Mouse (Mus musculus) hindbrain, embryonic 10.5 days (tissue): ENCODE data around the gene Nme7. TPM values are rescaled to one million over a fixed set of nuclear protein-coding genes. Genes with fewer than 3 reads are reported as not detected.

Source experiments
- DNase-seq: peaks from one replicate; pipeline ENCODE4 v3.0.0-alpha.2; 2017; ENCODE audit warnings: low spot score
- H3K27ac ChIP-seq: fragments of 300-500 bp; sonication (generic); 2 replicates; pipeline ENCODE4 v1.5.1; 2016; ENCODE audit warnings: mild to moderate bottlenecking, moderate library complexity
- H3K27me3 ChIP-seq: fragments of 300-500 bp; sonication (generic); 2 replicates; pipeline ENCODE4 v1.6.1; 2016; ENCODE audit warnings: mild to moderate bottlenecking; ENCODE audit not compliant: poor library complexity, insufficient read depth, severe bottlenecking
- H3K36me3 ChIP-seq: fragments of 300-500 bp; sonication (generic); 2 replicates; pipeline ENCODE4 v1.6.1; 2016; ENCODE audit warnings: mild to moderate bottlenecking, moderate library complexity
- H3K4me1 ChIP-seq: fragments of 300-500 bp; sonication (generic); replicated peaks from 2 replicates; pipeline ENCODE4 v1.6.1; 2016; ENCODE audit warnings: mild to moderate bottlenecking
- H3K4me3 ChIP-seq: fragments of 300-500 bp; sonication (generic); 2 replicates; pipeline ENCODE4 v1.5.1; 2016; ENCODE audit warnings: mild to moderate bottlenecking, moderate library complexity
- H3K9me3 ChIP-seq: fragments of 300-500 bp; sonication (generic); 2 replicates; pipeline ENCODE4 v1.6.1; 2016; ENCODE audit warnings: mild to moderate bottlenecking, moderate library complexity
- WGBS: fragments of 180-500 bp; shearing (Covaris S2); methylation state at CpG from one replicate; pipeline ENCODE4 v1.1.7; 2016; 5-methylcytosine and 5-hydroxymethylcytosine counted together
- polyA plus RNA-seq: library from polyadenylated mRNA; unstranded; fragments of >200 nt; fragmentation: Nextera tagmentation; extraction: Ambion mirVana; gene quantifications from 2 replicates; pipeline ENCODE4 v1.2.1, GENCODE M21; 2016

Gene Nme7
- polyA plus RNA-seq, 1 experiment from 2014 or later: 31.8 TPM

DNA sequence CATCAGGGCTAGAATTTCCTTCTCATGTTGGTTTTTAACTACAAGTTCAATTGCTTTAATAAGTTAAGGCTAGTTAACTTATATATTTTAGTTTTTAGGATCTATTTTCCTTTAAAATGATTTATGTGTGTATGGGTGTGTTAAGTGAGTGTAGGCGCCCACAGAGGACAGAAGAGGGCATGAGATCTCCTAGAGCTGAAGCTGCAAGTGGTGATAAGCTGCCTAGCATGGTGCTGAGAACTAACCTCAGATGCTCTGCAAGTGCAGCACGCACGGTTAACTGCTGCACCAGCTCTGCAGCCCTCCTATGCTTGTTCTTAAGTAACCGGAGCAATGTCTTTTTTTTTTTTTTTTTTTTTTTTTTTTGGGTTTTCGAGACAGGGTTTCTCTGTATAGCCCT lies 7.4 kb upstream of the Nme7 start:
- WGBS: 94% methylated on average over 4 of the region's 5 CpGs
- Histone ChIP-seq H3K4me1 (no peaks in the 10 kb centered on the region), H3K36me3 (peaks cover 91% of the 10 kb centered on the region)

GRCm38 (mm10) chr1:164301949-164302348 lies 2.0 kb upstream of the Nme7 start:
- whole genome bisulfite sequencing: 90% methylated on average over 4 of the region's 4 CpGs
- H3K9me3 ChIP-seq: no peaks in the 10 kb centered on the region
- DNase-seq: no peak
- no peaks in the 10 kb centered on the region for H3K27me3 ChIP-seq
- peaks cover 9% of the 10 kb centered on the region for H3K4me1 ChIP-seq
- H3K27ac ChIP-seq: no peak overlapping the region
- H3K4me3 ChIP-seq: no peak overlapping the region
- peaks cover 70% of the 10 kb centered on the region for H3K36me3 ChIP-seq

More for the DNA sequence above, 7.4 kb upstream of the Nme7 start:
- H3K4me3 ChIP-seq: no peak overlapping the region
- no peaks in the 10 kb centered on the region for H3K9me3 ChIP-seq
- no peak overlapping the region for H3K27ac ChIP-seq
- no peaks in the 10 kb centered on the region for H3K27me3 ChIP-seq
- DNase-seq: no peak

DNA sequence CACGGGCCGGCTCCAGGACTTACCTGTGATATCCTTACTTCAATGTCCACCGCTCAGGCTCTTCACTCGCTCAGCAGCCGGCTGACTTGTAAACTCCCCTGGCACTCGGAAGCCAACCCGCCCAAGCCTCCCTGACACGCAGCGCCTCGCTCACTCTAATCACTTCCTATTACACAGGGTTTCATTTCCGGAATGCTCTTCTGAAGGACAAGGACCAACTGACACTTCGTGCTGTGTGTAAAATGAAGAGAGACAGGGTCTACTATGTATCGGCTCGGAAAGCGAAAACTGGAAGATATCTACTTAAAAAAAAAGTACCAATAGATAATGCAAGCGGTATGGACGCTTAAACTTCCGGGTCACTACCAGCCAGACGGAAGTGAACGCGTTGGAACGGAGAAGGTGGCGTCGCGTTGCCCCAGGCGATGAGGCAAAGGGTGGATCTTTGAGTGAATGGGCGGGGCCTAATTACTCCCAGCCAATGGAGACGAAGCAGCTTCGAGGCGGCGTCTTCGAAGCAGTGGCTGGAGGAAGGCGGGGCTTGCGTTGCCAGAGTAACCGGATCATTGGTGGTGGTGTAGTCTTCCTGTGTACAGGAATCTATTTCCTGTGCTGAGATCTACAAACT lies 3.3 kb downstream of the Nme7 start, which contains the start of gene Blzf1:
TSS of gene Blzf1 (minus strand) at position 366 of the 628 bp plus-strand sequence.
- Histone ChIP-seq H3K36me3 (peaks cover 29% of the 10 kb centered on the region), H3K4me1 (peaks cover 18% of the 10 kb centered on the region), H3K27ac (peak within 1 kb of the TSS; percentile 87), H3K4me3 (peak within 1 kb of the TSS; percentile 66), H3K9me3 (no peaks in the 10 kb centered on the region), H3K27me3 (no peaks in the 10 kb centered on the region)
- peak; percentile 99 for DNase-seq
- WGBS: under 1% methylated on average over 35 of the region's 35 CpGs

DNA sequence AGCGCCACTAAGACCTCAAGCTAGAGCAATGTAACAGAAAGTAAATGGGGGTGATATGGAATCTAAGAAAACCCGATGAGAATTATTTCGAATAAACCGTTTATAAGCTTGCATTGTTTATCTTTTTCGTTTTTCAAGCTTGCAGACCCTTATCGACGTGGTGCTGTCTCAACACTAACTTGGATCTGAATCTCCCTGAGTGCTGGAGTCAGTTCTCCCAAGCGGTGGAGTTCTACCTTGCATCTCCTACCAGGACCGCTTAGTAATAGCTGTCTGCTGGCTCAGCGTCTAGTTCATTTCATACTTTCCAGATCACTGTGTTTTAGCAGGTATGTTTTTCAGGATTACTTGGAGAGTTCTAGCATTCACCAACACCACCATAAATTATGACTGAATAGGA lies 4.0 kb downstream of the Nme7 start:
- Histone ChIP-seq H3K36me3 (peaks cover 29% of the 10 kb centered on the region), H3K9me3 (no peaks in the 10 kb centered on the region), H3K27me3 (no peaks in the 10 kb centered on the region), H3K27ac (peak overlapping the region; percentile 82), H3K4me3 (peak overlapping the region; percentile 66), H3K4me1 (peaks cover 18% of the 10 kb centered on the region)
- DNase-seq: no peak
- 12% methylated on average over 10 of the region's 10 CpGs for WGBS

- no peak for DNase-seq
- Histone ChIP-seq H3K4me1 (no peaks in the 10 kb centered on the region), H3K36me3 (peaks cover 43% of the 10 kb centered on the region), H3K27me3 (no peaks in the 10 kb centered on the region), H3K9me3 (no peaks in the 10 kb centered on the region), H3K27ac (no peak overlapping the region), H3K4me3 (no peak overlapping the region)
- WGBS: 92% methylated on average over 5 of the region's 5 CpGs
These were observed 10.2 kb downstream of the Nme7 start for GRCm38 (mm10) chr1:164314085-164314484.

GRCm38 (mm10) chr1:164315266-164315665 lies 11.3 kb downstream of the Nme7 start:
- Histone ChIP-seq H3K9me3 (no peaks in the 10 kb centered on the region), H3K4me3 (no peak overlapping the region), H3K36me3 (peaks cover 43% of the 10 kb centered on the region), H3K4me1 (no peaks in the 10 kb centered on the region), H3K27ac (no peak overlapping the region), H3K27me3 (no peaks in the 10 kb centered on the region)
- DNase-seq: peak; percentile 41
- WGBS: 78% methylated on average over 8 of the region's 8 CpGs

DNA sequence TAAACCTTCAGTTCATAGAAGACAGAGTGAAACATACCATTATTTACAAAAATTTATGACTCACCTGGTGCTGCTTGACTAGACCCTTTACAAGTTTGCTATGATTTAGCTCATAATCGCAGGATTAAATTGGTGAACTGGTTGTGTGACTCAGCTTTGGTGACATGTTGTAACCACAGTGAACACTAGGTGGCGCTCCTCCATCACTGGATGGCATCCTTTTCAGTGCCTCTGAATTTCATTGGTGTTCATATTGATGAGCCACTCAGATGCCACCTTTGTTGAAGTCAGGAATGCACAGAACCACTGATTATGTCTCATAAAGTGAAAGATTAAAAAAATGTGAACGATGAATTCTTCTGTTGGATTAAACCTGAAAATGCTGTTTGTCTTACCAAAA lies 12.8 kb downstream of the Nme7 start:
- Histone ChIP-seq H3K4me1 (no peaks in the 10 kb centered on the region), H3K9me3 (no peaks in the 10 kb centered on the region), H3K36me3 (peaks cover 36% of the 10 kb centered on the region), H3K27ac (no peak overlapping the region), H3K27me3 (no peaks in the 10 kb centered on the region), H3K4me3 (no peak overlapping the region)
- peak; percentile 76 for DNase-seq
- WGBS: 36% methylated on average over 3 of the region's 3 CpGs

- no peak overlapping the region for H3K27ac ChIP-seq
- 91% methylated on average over 9 of the region's 9 CpGs for WGBS
- no peaks in the 10 kb centered on the region for H3K27me3 ChIP-seq
- H3K9me3 ChIP-seq: no peaks in the 10 kb centered on the region
- no peak overlapping the region for H3K4me3 ChIP-seq
- no peak for DNase-seq
- peaks cover 5% of the 10 kb centered on the region; the same call in 1 of the 2 replicates for H3K4me1 ChIP-seq
- peaks cover 33% of the 10 kb centered on the region for H3K36me3 ChIP-seq
These were observed 13.3 kb downstream of the Nme7 start for GRCm38 (mm10) chr1:164317261-164317660.

- Histone ChIP-seq H3K27ac (no peak overlapping the region), H3K36me3 (peaks cover 22% of the 10 kb centered on the region), H3K9me3 (no peaks in the 10 kb centered on the region), H3K4me1 (peaks cover 6% of the 10 kb centered on the region; the same call in 1 of the 2 replicates), H3K4me3 (no peak overlapping the region), H3K27me3 (no peaks in the 10 kb centered on the region)
- DNase-seq: no peak
- WGBS: 93% methylated on average over 5 of the region's 5 CpGs
These were observed 14.6 kb downstream of the Nme7 start for GRCm38 (mm10) chr1:164318474-164318873.

DNA sequence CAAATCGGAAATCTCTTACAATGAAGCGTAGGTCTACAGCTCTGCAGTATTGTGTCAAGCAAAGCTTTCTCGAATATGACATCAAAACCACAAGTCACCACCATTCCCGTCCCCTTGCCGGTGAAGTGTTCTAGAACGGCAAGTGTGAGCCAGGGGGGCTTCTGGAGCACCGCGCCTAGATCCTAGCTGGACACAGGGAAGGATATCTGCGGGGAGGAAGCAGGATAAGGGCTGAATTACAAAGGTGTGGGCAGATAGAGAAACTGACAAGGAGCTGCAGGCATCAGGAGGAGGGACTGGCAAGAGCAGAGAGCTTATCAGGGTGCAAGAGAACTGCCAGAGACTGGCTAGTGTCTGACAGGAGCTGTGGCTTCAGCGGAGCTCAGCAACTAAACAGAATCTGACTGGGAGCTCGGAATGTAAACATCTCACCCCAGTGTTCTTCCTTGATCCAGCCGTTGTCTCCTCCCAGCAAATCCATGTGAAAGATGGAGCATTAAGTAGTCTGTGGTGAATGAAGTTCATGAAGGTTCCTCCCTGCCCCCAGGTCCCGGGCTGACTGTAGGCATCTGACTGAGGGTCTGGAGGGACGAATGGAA lies 15.7 kb downstream of the Nme7 start:
- Histone ChIP-seq H3K9me3 (no peaks in the 10 kb centered on the region), H3K27me3 (no peaks in the 10 kb centered on the region), H3K36me3 (peaks cover 11% of the 10 kb centered on the region; the same call in 1 of the 2 replicates), H3K27ac (no peak overlapping the region), H3K4me1 (peaks cover 6% of the 10 kb centered on the region; the same call in 1 of the 2 replicates), H3K4me3 (no peak overlapping the region)
- WGBS: 81% methylated on average over 14 of the region's 14 CpGs
- DNase-seq: no peak

DNA sequence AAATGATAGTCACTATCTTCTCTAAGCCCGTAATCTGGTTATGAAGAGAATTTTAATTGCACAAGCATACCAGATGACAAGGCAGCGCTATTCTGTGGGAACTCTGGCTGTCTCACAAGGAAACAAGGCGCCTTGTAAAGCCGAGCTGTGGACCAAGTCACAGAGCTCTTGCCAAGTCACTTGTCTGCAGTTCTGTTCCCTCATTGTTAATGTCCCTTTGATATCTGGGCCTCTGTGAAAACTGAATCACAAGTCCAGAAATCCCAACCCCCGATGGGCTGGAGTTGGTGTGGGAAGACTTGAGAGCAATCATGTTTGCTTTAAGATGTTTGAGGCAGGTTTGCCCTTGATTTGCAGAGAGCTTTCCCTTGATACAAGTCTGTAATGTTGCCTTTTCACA lies 16.8 kb downstream of the Nme7 start:
- DNase-seq: no peak
- Histone ChIP-seq H3K36me3 (0 out of 2 replicates have a peak, but pooled peaks cover 6% of the 10 kb centered on the region), H3K27ac (no peak overlapping the region), H3K4me1 (peaks cover 6% of the 10 kb centered on the region; the same call in 1 of the 2 replicates), H3K27me3 (no peaks in the 10 kb centered on the region), H3K9me3 (no peaks in the 10 kb centered on the region), H3K4me3 (no peak overlapping the region)
- WGBS: 84% methylated on average over 5 of the region's 5 CpGs

GRCm38 (mm10) chr1:164321408-164321807 lies 17.5 kb downstream of the Nme7 start:
- WGBS: 87% methylated on average over 10 of the region's 10 CpGs
- no peaks in the 10 kb centered on the region for H3K27me3 ChIP-seq
- no peak for DNase-seq

DNA sequence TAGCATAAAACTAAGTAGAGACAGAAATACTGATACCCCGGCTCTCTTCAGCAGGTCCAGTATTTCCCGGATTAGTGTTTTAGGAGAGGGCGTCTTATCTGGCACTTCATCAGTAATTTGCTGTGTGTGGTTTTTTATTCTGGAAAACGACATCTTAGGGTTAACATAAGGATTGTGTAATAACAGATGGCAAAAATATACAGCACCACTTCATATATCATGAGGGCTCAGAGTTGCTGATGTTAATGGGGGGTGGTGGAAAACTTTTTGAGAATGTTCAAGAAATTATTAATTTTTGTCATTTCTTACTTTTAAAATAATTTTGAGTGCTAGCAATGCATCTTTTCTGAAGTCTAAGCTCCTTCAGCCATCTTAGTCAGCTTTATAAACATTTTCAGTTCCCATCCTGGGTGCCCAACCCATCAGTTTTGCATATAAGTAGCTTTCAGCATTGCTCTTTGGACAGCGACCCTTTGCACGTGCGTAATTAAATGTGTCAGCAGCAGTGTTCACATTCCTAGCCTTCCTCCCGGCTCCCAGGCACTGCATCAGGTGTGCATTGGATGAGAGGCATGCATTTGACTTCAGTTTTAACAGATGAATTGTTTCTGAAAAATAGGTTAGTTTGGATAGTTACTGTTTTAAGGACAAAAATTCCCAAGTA lies 19.2 kb downstream of the Nme7 start:
- Histone ChIP-seq H3K4me3 (no peak overlapping the region), H3K27me3 (no peaks in the 10 kb centered on the region), H3K9me3 (no peaks in the 10 kb centered on the region), H3K36me3 (0 out of 2 replicates have a peak, but pooled peaks cover 3% of the 10 kb centered on the region), H3K27ac (no peak overlapping the region), H3K4me1 (peaks cover 6% of the 10 kb centered on the region; the same call in 1 of the 2 replicates)
- DNase-seq: no peak
- WGBS: 90% methylated on average over 8 of the region's 8 CpGs

More at GRCm38 (mm10) chr1:164321408-164321807, 17.5 kb downstream of the Nme7 start:
- Histone ChIP-seq H3K4me1 (peaks cover 6% of the 10 kb centered on the region; the same call in 1 of the 2 replicates), H3K36me3 (0 out of 2 replicates have a peak, but pooled peaks cover 6% of the 10 kb centered on the region), H3K4me3 (no peak overlapping the region), H3K9me3 (no peaks in the 10 kb centered on the region), H3K27ac (no peak overlapping the region)
